Mouse (Mus musculus) midbrain, embryonic 11.5 days (tissue): ENCODE data around the gene P4htm. TPM values are rescaled to one million over a fixed set of nuclear protein-coding genes. Genes with fewer than 3 reads are reported as not detected.

ENCODE experiments used
- ATAC-seq: fragments of 200-750 bp; cut with Nextera tagmentation; 2 replicates; pipeline ENCODE4 v1.8.0; 2017; ENCODE audit warnings: moderate TSS enrichment, moderate library complexity; ENCODE audit not compliant: low FRiP score
- DNase-seq: peaks from one replicate; pipeline ENCODE4 v3.0.0; 2015; ENCODE audit warnings: low spot score; ENCODE audit errors: missing footprints
- H3K27ac ChIP-seq: fragments of 300-500 bp; sonication (generic); 2 replicates; pipeline ENCODE4 v1.5.1; 2014; ENCODE audit warnings: low read depth, low read length
- H3K27me3 ChIP-seq: fragments of 300-500 bp; sonication (generic); 2 replicates; pipeline ENCODE4 v1.6.1; 2014; ENCODE audit warnings: mild to moderate bottlenecking, low read length, moderate library complexity, mixed read lengths; ENCODE audit not compliant: control insufficient read depth, insufficient read depth
- H3K36me3 ChIP-seq: fragments of 300-500 bp; sonication (generic); 2 replicates; pipeline ENCODE4 v1.6.1; 2014; ENCODE audit warnings: mild to moderate bottlenecking, low read length, moderate library complexity, mixed read lengths; ENCODE audit not compliant: control insufficient read depth, insufficient read depth
- H3K4me1 ChIP-seq: fragments of 300-500 bp; sonication (generic); 2 replicates; pipeline ENCODE4 v1.6.1; 2014; ENCODE audit warnings: low read length; ENCODE audit not compliant: control insufficient read depth, insufficient read depth
- H3K4me2 ChIP-seq: fragments of 300-500 bp; sonication (generic); 2 replicates; pipeline ENCODE4 v1.6.1; 2014; ENCODE audit warnings: mild to moderate bottlenecking, moderate library complexity
- H3K4me3 ChIP-seq: fragments of 300-500 bp; sonication (generic); 2 replicates; pipeline ENCODE4 v1.5.1; 2014; ENCODE audit warnings: low read depth, low read length
- H3K9ac ChIP-seq: fragments of 300-500 bp; sonication (generic); 2 replicates; pipeline ENCODE4 v1.6.1; 2014; ENCODE audit warnings: low read length
- H3K9me3 ChIP-seq: fragments of 300-500 bp; sonication (generic); 2 replicates; pipeline ENCODE4 v1.6.1; 2016; ENCODE audit warnings: low read length; ENCODE audit not compliant: control insufficient read depth
- WGBS: fragments of 180-500 bp; shearing (Covaris S2); extraction: QIAGEN DNeasy Blood & Tissue Kit; methylation state at CpG from one replicate; pipeline ENCODE4 v1.1.7; 2014; 5-methylcytosine and 5-hydroxymethylcytosine counted together
- microRNA counts: library from miRNA; unstranded; fragments of <30 nt; microRNA quantifications from one replicate; lab custom pipeline; 2015
- microRNA-seq: library from miRNA; unstranded; fragments of <30 nt; microRNA quantifications from one replicate; pipeline ENCODE4, GENCODE M21; 2017
- polyA plus RNA-seq: library from polyadenylated mRNA; unstranded; fragments of >200 nt; fragmentation: Nextera tagmentation; extraction: Ambion mirVana; gene quantifications from 2 replicates; pipeline ENCODE4 v1.2.1, GENCODE M21; 2014

The P4htm gene
- polyA plus RNA-seq, 1 experiment from 2014 or later, result 9.8 TPM

DNA sequence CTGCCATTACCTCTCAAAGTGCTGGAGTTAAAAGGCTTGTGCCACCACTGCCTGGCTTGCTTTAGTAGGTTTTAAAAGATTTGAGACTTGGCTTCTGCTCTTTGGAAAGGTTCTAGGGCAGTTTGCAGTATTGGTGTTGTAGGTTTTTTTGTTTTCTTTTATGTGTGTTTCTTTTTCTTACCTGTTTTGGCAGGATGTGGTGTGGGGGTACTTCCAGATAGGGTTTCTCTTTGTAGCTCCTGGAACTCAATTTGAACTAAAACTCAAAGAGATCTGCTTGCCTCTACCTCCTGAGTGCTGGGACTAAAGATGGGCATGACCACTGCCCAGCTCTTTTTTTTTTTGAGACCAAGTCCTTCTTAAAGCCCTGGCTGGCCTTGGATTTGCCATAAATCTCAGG, 56.6 kb downstream of the P4htm start:
- Histone ChIP-seq H3K9ac (no peak overlapping the region), H3K9me3 (no peaks in the 10 kb centered on the region), H3K4me2 (no peak overlapping the region), H3K4me3 (no peak overlapping the region), H3K27me3 (no peaks in the 10 kb centered on the region), H3K4me1 (no peaks in the 10 kb centered on the region), H3K27ac (no peak overlapping the region), H3K36me3 (peaks cover 36% of the 10 kb centered on the region)
- DNase-seq (no peak), ATAC-seq (no peak)

DNA sequence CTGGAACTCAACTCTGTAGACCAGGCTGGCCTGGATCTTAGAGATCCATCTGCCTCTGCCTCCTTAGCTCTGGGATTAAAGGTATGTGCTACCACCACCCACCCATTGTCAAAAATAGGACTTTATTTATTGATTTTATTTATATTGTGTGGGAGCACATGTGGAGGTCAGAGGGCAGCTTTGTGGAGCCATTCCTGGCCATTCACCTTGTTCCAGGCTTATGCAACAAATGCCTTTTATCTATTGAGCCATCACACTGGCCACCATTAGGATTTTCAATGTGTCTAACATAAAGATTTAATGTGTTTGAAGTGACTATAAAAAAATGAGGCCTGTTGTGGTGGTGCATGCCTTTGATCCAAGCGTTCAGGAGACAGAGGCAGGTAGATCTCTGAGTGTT, 66.0 kb downstream of the P4htm start:
- H3K36me3 ChIP-seq, result peaks cover 42% of the 10 kb centered on the region
- H3K27me3 ChIP-seq, result no peaks in the 10 kb centered on the region
- H3K27ac ChIP-seq, result no peak overlapping the region
- DNase-seq (peak; percentile 53), ATAC-seq (no peak)
- no peak overlapping the region for H3K9ac ChIP-seq
- 95% methylated on average over 1 of the region's 1 CpGs for WGBS
- H3K4me2 ChIP-seq, result no peak overlapping the region
- H3K4me3 ChIP-seq, result no peak overlapping the region
- H3K4me1 ChIP-seq, result no peaks in the 10 kb centered on the region
- no peaks in the 10 kb centered on the region for H3K9me3 ChIP-seq

DNA sequence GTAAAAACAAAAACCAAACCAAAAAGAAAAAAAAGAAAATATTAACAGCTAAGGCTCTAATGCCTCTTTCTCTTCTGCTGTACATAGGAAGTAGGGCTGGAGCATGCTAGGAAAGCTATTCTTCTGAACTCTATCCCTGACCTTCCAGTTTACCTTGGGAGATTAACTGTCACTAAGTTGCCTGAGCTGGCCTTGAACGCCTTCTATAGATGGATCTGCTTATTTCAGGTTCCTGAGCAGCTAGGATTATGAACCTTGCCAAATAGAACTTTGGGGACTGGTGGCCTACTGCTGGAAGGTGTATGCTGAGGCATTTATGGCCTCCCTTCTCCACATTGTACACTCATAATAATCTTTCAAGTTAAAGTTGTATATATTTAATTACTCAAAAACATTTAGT, 66.5 kb downstream of the P4htm start:
- no peaks in the 10 kb centered on the region for H3K27me3 ChIP-seq
- no peak overlapping the region for H3K27ac ChIP-seq
- DNase-seq (peak; percentile 83), ATAC-seq (no peak)
- no peak overlapping the region for H3K4me3 ChIP-seq
- whole genome bisulfite sequencing, result 92% methylated on average over 1 of the region's 1 CpGs
- H3K36me3 ChIP-seq, result peaks cover 42% of the 10 kb centered on the region
- no peak overlapping the region for H3K9ac ChIP-seq
- no peaks in the 10 kb centered on the region for H3K4me1 ChIP-seq
- no peak overlapping the region for H3K4me2 ChIP-seq
- no peaks in the 10 kb centered on the region for H3K9me3 ChIP-seq

MicroRNAs within 50 kb of the gene (microRNA counts, 519-probe panel; counts per million panel counts)
- microRNA mmu-miR-191 (lab: Ali Mortazavi, UCI) (4,971 counts per million, percentile 52 among the panel's probes with 10 or more counts), microRNA mmu-miR-425 (lab: Ali Mortazavi, UCI) (3,505 counts per million, percentile 18 among the panel's probes with 10 or more counts)

Small RNA genes within 50 kb of the gene (microRNA-seq; reads per million reads assigned to microRNA genes)
- gene Gm24083 (not detected), gene Mir191 (not detected), gene Mir425 (1,702 reads per million, percentile 83 among the genes with 10 or more reads in this experiment)

Other genes with a start within 250 kb of the P4htm start
- gene Usp4, start 249.8 kb downstream of the P4htm start, polyA plus RNA-seq, result 130 and 140 TPM in 2 replicates
- gene 1700102P08Rik, start 204.9 kb downstream of the P4htm start, polyA plus RNA-seq, result 1.2 and 1.4 TPM in 2 replicates
- 0.89 and 1.6 TPM in 2 replicates for gene Ccdc36, start 169.2 kb downstream of the P4htm start, polyA plus RNA-seq
- not detected in 2 replicates for gene BC048562, start 161.2 kb downstream of the P4htm start, polyA plus RNA-seq
- 48.1 and 48.6 TPM in 2 replicates for gene Ccdc71, start 137.1 kb downstream of the P4htm start, polyA plus RNA-seq
- gene Klhdc8b, start 136.1 kb downstream of the P4htm start, polyA plus RNA-seq, result 34.4 and 36.2 TPM in 2 replicates
- gene Lamb2, start 117.9 kb downstream of the P4htm start, polyA plus RNA-seq, result 20.1 and 21.4 TPM in 2 replicates
- 62.2 and 63.0 TPM in 2 replicates for gene Usp19, start 107.1 kb downstream of the P4htm start, polyA plus RNA-seq
- 103 TPM in 2 replicates for gene Qars, start 90.0 kb downstream of the P4htm start, polyA plus RNA-seq
- gene Qrich1, start 80.9 kb downstream of the P4htm start, polyA plus RNA-seq, result 160 and 175 TPM in 2 replicates
- 182 and 186 TPM in 2 replicates for gene Impdh2, start 37.4 kb downstream of the P4htm start, polyA plus RNA-seq
- 51.7 and 51.9 TPM in 2 replicates for gene Ndufaf3, start 30.2 kb downstream of the P4htm start, polyA plus RNA-seq
- 158 and 172 TPM in 2 replicates for gene Dalrd3, start 27.8 kb downstream of the P4htm start, polyA plus RNA-seq
- gene Wdr6, start 18.9 kb downstream of the P4htm start, polyA plus RNA-seq, result 117 and 132 TPM in 2 replicates
- 46.9 and 50.9 TPM in 2 replicates for gene Arih2, start 51.7 kb upstream of the P4htm start, polyA plus RNA-seq
- gene Slc25a20, start 64.4 kb upstream of the P4htm start, polyA plus RNA-seq, result 31.2 and 33.3 TPM in 2 replicates
- 58.0 and 58.2 TPM in 2 replicates for gene Prkar2a, start 91.6 kb upstream of the P4htm start, polyA plus RNA-seq
- gene Ip6k2, start 186.1 kb upstream of the P4htm start, polyA plus RNA-seq, result 104 and 109 TPM in 2 replicates
- gene Nckipsd, start 210.7 kb upstream of the P4htm start, polyA plus RNA-seq, result 8.3 and 9.2 TPM in 2 replicates
- 5.4 and 6.4 TPM in 2 replicates for gene Celsr3, start 228.7 kb upstream of the P4htm start, polyA plus RNA-seq